Mouse (Mus musculus) 416B (cell line): Measurements from ENCODE around the gene Cd72.

Experiments
- DNase-seq: peaks from one replicate; pipeline ENCODE4 v3.0.0; 2011; ENCODE audit warnings: low read depth

Cd72 gene

GRCm38 (mm10) chr4:43478534-43478858 is 24.1 kb upstream of the Cd72 start:
- DNase-seq: no peak

GRCm38 (mm10) chr4:43477857-43478533 is 23.6 kb upstream of the Cd72 start:
- peak; percentile 96 for DNase-seq

GRCm38 (mm10) chr4:43476604-43477003 is 22.2 kb upstream of the Cd72 start:
- DNase-seq: peak; percentile 78

DNA sequence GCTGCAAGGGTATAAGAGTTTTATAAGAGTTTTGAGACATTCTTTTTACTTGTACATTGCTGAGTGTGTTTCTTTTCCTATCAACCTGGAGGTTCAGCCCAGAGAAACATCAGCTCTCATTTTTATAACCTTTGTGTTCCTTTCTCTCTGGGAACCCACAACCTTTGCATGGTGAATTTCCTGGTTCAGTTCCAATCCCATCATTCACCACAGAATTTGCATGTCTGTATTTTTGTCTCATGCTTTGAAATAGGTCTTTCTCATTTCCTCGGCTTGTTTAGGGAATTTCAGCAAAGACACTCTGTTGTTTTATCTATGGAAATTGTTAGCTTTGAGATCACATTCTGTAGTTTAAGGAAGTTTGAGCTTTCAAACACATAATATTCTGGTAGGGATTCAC is 19.2 kb upstream of the Cd72 start:
- no peak for DNase-seq

GRCm38 (mm10) chr4:43470301-43470700 is 15.9 kb upstream of the Cd72 start:
- DNase-seq: no peak

DNA sequence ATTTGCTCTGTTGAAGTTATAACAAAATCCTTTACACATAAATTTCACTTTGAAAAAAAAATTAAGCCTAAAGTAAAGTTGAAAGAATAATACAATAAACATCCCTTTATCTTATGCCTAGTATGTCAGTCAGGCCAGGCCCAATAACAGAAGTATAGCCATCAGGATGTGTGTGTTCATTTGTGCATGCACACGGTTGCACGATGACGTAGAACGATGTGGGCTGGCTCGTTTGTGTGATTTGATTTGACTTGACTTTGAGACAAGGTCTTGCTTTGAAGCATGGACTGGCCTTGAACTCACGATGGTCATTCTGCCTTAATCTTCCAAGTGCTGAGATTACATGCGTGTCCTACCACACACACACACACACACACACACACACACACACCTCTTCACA is 12.4 kb upstream of the Cd72 start:
- no peak for DNase-seq

DNA sequence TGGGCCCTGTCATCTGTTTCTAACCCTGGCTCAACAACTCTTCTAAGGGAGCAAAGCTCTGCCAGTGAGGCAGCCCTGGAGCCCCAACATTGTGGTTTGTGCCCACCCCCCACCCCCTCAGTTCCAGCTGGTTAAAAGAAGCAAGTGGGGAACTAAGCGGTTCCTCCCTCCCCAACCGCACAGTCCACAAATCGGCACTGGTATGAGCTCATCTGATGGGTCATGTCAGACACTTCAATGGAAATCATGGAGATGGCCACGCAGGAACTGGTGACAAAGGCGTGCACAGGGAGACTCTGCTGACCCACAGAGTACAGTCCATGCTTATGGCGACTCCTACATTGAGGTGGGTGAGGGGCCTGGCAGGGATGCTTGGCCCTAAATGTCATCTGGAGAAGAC is 11.5 kb upstream of the Cd72 start:
- DNase-seq: no peak

DNA sequence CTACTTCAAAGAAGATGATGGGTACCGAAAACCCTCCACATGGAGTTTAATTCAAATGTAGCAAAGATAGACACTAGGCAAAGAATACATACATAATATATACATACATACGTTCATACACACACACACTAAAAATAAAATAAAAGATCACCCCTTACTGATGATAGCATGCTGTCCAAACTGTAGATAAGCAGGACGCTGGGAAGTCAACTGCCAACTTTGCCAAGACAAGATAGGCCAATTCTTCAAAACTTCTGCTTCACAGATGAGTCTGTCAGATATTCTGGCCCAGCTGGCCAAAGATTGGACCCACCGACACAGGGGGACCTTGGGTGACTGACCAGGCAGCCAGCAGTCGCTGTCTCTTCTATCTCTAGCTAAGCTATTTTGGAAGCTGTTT is 8.7 kb upstream of the Cd72 start:
- no peak for DNase-seq

GRCm38 (mm10) chr4:43457124-43457523 is 2.7 kb upstream of the Cd72 start:
- peak; percentile 74 for DNase-seq

DNA sequence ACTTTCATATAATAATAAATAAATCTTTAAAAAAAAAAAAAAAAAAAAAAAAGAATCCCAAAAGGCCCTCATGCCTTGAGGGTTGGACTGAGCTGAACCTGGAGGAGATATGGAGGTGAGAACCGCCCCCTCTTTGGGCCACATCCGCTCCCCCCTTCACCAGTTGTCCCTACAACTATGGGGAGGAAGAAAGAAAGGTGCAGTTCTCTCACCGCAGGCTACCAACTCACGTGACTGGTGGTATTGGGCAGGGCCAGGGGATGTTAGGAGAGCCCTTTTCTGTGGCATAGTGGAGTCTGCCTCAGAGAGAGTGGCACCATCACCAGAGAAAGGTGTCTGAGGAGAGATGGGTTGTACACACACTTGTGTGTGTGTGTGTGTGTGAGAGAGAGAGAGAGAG is 2.0 kb upstream of the Cd72 start:
- DNase-seq: peak; percentile 84

- no peak for DNase-seq
Observed at GRCm38 (mm10) chr4:43453413-43453812, 1.0 kb downstream of the Cd72 start.

- no peak for DNase-seq
Observed at GRCm38 (mm10) chr4:43452315-43452714, 2.1 kb downstream of the Cd72 start.

GRCm38 (mm10) chr4:43448554-43448953 is 5.9 kb downstream of the Cd72 start:
- no peak for DNase-seq

DNA sequence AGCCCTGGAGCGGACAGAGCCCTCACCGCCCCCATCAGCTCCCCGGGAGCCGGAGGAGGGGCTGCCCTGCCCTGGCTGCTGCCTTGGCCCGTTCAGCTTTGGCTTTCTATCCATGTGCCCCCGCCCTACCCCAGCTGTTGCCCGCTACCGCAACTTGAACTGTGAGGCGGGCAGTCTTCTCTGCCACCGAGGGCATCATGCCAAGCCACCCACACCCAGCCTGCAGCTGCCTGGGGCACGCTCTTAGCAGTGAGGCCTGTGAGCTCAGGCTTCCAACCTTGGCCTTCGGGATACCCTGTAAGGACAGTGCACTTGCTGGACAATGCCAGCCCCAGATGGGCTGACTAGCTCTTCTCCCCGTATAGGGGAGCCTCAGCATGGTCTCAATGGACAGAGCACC is 7.2 kb downstream of the Cd72 start:
- no peak for DNase-seq

DNA sequence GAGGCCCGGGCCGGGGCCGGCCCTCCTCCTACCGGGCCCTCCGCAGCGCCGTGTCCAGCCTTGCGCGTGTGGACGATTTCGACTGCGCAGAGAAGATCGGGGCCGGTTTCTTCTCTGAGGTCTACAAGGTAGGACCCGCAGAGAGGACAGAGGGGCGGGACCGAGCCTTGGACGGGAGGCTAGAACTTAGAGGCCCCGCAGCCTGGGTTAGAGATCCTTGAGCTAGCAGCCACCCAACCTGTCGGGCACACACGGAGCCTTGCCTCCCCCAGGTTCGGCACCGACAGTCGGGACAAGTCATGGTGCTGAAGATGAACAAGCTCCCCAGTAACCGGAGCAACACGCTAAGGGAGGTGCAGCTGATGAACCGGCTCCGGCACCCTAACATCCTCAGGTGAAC is 10.9 kb downstream of the Cd72 start:
- DNase-seq: peak; percentile 28

- peak; percentile 77 for DNase-seq
Observed at GRCm38 (mm10) chr4:43442456-43443361, 11.7 kb downstream of the Cd72 start.

- DNase-seq: peak; percentile 99
Observed at GRCm38 (mm10) chr4:43442044-43442443, 12.4 kb downstream of the Cd72 start.

GRCm38 (mm10) chr4:43441639-43442038 is 12.8 kb downstream of the Cd72 start, which contains the start of gene Tesk1:
TSS of gene Tesk1 (plus strand) at chr4:43441939.
- DNase-seq: no peak

DNA sequence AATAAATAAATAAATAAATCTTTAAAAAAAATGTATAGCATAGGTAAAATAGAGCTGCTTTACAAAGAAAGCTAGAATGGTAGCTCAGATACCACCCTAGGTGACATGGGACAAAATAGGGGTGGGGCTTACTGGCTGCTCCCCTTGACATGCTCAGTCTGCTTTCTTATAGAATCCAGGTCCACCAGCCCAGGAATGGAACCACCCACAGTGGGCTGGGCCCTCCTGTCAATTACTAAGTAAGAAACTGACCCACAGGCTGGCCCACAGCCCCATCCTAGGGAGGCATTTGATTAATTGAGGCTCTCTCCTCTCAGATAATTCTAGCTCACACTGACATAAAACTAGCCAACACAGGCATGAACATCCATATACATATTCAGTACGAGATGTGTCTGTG is 21.6 kb downstream of the Cd72 start:
- no peak for DNase-seq

GRCm38 (mm10) chr4:43431690-43432089 is 22.7 kb downstream of the Cd72 start:
- DNase-seq: peak; percentile 91

DNA sequence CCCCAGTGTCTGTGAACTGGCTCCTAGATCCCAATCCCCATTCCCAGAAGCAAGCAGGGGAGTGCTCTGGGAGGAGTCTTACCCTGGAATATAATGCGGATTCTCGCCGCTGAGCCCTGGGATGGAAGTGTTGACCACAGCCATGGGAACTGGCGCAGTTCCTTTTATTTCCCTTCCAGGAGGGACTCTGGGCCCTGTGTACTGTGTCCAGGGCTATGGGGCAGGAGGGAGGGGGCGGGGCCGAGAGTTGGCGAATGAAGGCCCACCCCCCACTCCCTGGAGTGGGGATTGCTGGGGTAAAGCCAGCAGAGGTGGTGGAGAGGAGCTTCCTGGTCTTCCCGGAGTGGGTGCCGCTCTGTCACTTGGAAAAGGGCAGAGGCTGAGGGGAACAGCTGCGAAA is 25.5 kb downstream of the Cd72 start, which contains the start of gene Fam166b:
Gene Fam166b (minus strand): TSS at position 189 of the 400 bp plus-strand sequence.
- DNase-seq: no peak

GRCm38 (mm10) chr4:43428180-43428861 is 26.1 kb downstream of the Cd72 start:
- no peak for DNase-seq
